Mouse (Mus musculus) hindlimb bud, embryonic 11.5 days (tissue): ENCODE data around the gene Jpt1.
A peak's percentile ranks its signal among the peaks of the same experiment; 100 is the strongest.
"Not testable (repeated sequence)": the region's sequence is repeated elsewhere in the genome, so short reads cannot be mapped to it uniquely, and the experiment has no call there.

Source experiments
- DNase-seq: peaks from one replicate; pipeline ENCODE4 v3.0.0-alpha.2; 2012; ENCODE audit warnings: low read depth, low spot score; ENCODE audit errors: extremely low spot score

Gene Jpt1

GRCm38 (mm10) chr11:115512407-115513183 is 1.6 kb downstream of the Jpt1 start:
- no peak for DNase-seq

DNA sequence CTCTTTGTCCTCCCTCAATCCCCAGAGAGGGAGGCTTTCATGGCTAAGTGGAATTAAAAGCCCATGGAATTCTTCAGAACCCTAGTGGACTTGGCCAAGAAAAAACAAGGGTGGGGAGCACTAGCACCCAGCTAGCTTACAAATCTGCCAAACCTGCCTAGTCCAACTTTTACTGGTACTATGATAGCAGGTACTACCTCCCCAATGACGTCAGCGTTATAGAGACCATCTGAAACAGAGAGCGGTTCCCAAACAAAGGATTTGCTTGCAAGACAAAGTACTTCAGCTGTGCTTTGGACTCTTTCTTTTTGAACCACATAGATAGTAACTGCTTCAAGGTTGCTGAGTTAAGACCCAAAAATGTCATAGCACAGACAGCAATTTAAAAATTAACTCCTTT is 2.2 kb downstream of the Jpt1 start:
- DNase-seq = no peak

DNA sequence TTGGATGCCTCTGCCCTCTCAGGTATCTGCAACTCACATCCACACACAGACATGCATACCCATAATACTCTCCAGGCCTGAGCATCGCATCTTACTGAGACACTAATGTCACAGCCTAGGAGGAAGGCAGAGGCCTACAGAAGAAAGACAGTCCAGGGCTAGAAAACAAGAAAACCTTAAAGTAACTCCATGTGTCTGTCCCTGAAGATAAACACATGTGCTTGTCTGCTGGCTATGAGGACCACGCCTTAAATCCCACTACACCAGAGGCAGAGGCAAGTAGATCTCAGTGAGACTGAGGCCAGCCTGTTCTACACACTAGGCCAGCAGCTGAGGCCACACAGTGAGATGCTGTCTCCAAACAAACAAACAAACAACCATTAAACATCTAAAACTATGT is 3.1 kb downstream of the Jpt1 start:
- no peak for DNase-seq

DNA sequence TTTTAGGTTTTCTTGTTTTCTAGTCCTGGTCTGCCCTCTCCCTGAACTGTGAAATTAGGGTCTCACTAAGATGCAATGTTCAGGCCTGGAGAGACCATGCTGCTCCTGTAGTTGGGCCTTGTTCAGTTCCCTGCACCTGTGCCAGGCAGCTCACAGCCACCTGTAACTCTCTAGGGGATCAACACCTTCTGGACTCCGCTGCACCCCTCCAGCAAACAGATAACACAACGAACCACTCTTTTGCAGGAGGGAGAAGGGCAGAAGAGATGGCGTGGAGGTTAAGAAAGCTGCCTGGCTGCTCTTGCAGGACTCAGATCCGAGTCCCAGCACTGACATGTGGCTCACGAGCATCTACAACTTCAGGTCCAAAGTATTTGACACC is 3.7 kb downstream of the Jpt1 start:
- DNase-seq = no peak

GRCm38 (mm10) chr11:115509773-115510506 is 4.2 kb downstream of the Jpt1 start:
- DNase-seq = no peak

DNA sequence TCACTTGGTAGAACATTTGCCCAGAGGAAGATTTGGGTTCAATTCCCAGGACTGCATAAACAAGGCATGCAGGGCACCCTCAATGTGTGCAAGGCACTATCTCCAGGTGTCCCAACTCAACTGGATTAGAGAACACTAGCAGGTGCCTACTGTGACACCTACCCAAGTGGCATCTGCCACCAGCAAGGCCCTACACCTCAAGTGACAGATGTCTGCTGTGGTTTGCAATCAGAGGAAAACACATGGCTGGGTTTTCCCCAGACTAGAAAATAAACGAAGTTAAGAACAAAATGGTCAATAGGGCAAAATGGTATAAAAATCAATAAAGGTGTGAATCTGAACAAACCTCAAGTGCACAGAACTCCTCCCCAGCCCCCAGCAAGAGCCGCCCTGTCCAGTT is 6.1 kb downstream of the Jpt1 start:
- DNase-seq = no peak

GRCm38 (mm10) chr11:115506586-115506985 is 7.6 kb downstream of the Jpt1 start:
- DNase-seq = no peak

- no peak for DNase-seq
Measured at GRCm38 (mm10) chr11:115502636-115503035, 11.6 kb downstream of the Jpt1 start.

- DNase-seq = not testable (repeated sequence)
Measured at GRCm38 (mm10) chr11:115496559-115496958, 17.6 kb downstream of the Jpt1 start.

DNA sequence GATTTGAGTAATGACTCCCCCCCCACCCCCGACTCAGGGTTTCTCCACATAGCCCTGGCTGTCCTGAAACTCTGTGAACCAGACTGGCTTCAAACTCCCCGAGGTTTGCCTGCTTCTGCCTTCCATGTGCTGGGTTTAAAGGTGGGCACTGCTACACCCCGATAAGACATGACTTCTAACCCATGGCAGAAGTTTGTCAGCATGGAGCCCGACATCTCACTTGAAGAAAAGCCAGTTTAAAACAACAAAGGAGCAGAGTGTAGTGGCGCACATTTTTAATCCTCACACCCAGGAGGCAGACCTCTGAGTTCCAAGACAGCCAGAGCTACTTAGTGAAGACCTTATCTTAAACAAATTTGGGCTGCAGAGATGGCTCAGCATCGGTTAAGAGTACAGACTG is 21.8 kb downstream of the Jpt1 start:
- DNase-seq = no peak

DNA sequence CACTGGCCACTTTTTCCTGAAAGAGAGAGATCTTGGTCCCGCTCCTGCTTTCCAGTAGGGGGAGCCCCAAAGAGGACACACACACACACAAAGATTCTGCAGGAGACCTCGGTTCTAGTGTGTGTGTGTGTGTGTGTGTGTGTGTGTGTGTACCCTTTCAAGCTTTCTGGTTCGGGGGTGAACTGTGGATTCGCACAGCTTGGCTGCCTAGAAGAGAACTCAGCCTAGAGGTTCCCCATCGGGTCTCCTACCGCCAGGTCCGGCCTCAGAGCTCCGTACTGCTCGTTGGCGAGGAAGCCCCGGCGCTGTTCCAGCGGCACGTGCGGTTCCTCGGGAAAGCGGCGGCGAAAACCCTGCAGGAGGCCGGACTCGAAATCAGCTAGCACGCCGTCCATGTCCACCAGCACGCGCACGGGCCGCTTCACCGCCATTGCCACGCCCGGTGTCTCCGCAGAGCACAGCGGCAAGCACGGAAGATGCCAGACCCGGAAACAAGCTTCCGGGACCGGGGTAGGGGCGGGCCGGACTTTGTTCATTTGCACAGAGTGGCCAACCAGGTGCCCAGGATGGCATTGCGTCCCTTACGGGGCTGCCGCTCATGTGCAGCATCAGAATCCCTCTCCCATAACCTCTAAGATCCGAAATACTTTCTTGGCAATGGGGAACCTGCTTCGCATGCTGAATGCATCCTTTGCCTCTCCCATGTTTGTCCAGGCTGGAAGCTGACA is 22.7 kb downstream of the Jpt1 start, which contains the start of gene Nt5c:
TSS of gene Nt5c (minus strand) at position 507 of the 728 bp plus-strand sequence.
- DNase-seq = no peak

DNA sequence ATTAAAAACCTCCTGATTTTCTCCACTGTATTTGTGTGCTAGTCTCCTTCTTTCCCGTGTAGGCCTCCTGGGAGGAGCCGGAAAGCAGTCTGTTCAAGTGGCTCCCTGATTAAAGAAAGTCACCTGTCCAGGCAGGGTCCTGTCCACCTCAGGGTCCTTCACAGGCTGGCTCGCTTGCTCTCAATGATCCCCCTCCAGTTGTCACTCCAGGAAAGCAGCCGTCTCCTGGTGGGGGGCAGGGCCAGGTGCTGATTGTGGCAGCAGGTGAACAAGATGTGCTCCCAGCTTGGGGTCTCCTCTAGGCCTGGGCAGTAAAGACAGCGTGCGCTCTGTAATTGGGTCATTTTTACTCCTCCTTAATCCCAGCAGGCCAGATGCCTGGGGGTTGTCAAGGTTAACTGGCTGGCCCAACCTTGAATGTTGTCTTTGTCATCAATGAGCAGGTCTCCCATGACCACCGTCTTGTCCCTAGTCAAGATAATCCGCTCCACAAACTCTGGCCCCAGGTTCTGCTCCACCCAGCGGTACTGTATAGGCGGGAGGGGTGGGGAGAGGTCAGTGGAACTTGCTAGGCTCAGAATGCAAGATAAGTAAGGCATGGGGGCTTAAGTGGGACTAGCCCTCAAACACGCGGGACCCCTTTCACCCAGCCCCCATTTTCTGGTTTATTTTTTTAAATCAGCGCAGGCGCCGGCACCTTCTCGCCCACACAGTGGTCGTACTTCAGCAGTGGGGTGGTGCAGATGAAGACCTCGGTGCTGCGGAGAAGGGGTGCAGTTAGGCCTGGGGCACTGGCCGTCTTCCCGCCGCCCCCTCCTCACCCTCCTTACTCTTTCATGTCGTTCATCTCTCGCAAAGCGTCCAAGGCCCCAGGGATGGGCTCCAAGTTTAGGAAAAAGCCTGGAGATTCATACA is 23.5 kb downstream of the Jpt1 start:
- DNase-seq = no peak

GRCm38 (mm10) chr11:115488551-115489104 is 25.6 kb downstream of the Jpt1 start:
- DNase-seq = no peak

DNA sequence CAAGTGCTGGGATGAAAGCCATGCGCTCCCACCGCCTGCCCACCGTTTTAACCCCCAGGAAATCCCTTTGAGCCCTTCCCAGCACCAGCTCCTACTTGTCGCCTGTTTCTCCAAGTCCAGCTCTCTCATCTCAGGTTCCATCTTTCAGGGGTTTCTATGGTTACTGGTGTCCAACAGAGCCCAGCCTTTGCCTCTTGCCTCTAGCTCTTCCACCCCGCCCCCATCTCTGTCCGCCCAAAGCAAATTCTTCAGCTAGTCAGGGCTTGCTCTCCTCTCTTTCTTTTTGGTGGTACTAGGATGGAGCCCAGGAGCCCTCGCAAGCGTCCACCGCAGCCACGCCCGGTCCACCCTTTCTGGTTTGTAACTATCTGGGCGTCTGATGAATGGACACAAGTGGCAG is 29.0 kb downstream of the Jpt1 start:
- DNase-seq = no peak

- peak; percentile 50 for DNase-seq
Measured at GRCm38 (mm10) chr11:115483726-115484125, 30.5 kb downstream of the Jpt1 start.

GRCm38 (mm10) chr11:115483278-115483677 is 30.9 kb downstream of the Jpt1 start:
- DNase-seq = no peak

DNA sequence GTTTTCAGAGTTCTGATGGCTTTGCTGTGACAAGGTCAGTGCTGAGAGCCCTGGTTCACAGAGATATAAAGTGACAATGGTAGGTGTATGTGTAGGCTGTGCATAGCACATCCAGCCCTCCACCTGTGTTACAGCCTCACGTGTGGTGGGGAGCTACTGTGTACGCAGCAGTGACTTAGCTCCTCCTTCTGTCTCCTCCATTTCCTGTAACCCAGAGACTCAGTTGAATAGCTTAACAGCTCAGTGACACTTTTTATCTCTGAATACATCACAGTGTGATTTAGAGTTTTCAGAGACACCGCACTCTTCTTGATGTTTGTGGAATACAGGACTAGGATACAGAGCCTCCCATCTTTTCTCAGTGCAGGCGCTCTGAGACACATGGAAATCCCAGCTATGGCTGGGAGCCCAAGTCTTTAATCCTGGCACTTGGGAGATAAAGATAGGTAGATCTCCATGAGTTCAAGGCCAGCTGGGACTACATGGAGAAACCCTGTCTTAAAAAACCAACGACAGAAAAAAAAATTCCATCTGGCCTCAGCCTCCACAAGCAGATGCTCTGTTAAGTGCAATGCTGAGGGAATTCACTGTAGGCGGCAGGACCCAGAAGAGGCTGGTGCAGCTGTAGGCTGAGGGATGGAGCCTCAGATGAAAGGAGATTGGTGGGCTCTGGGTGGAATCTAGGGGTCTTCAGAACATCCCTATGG is 32.5 kb downstream of the Jpt1 start:
- DNase-seq = no peak

- no peak for DNase-seq
Measured at GRCm38 (mm10) chr11:115478296-115478938, 35.8 kb downstream of the Jpt1 start.

GRCm38 (mm10) chr11:115477388-115477787 is 36.8 kb downstream of the Jpt1 start:
- not testable (repeated sequence) for DNase-seq
